Mouse (Mus musculus): ENCODE measurements around the gene Prkag2. TPM values are rescaled to one million over a fixed set of nuclear protein-coding genes. Genes with fewer than 3 reads are reported as not detected.

The Prkag2 gene
- total and polyA plus RNA-seq, 2 experiments from 2014 or later, result 62.4 to 112 TPM

DNA sequence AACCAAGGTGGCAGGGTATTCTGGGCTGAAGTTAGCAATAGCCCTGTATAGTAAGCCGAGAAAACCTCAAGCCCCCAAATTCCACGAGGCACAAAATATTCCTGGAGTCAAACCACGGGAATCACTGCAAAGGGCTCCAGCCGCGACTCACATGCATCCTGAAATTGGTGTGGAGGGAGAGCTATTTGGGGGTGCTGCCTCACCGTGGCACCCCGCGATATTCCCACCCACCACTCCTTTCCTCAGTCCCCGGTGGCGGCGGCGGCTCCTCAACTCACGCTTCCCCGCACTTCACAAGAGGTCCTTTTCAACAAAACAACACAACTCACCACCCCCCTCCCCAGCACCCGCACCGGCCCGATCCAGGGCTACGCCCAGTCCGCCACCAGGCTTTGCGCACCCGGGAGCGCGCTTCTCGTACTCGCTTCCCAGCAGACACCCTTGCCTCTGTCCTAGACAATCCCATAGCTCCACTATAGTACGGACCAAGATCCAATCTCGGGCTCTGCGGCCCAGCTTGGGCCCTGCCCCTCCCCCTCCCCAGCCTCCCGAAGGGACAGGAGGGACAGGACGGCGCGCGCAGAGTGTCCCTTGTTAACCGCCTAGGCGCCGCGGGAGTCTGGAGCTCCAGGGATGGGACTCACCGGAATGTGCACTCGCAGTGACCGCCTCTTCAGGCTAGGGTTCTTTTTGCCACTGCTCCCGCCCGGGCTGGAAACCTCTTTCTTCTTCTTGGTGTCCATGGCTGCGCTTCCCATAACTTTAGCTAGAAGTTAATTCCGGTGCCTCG, 880 bp downstream of the Prkag2 start:
- H3K27me3 ChIP-seq (ENCODE audit: insufficient read depth, low read length), result 0 out of 2 replicates have a peak, but pooled peaks cover 3% of the 10 kb centered on the region
- H3K4me2 ChIP-seq (ENCODE audit: low read depth), result peak overlapping the region; percentile 100
- WGBS, result 2% methylated on average over 45 of the region's 45 CpGs
- H3K36me3 ChIP-seq (ENCODE audit: insufficient read depth), result no peaks in the 10 kb centered on the region
- 0 out of 2 replicates have a peak, but pooled peaks cover 6% of the 10 kb centered on the region for H3K4me1 ChIP-seq (ENCODE audit: insufficient read depth)
- peak overlapping the region; percentile 54 for H3K4me3 ChIP-seq (ENCODE audit: low read depth, low read length)
- H3K9ac ChIP-seq, result peak overlapping the region; percentile 43
- no peak overlapping the region for H3K27ac ChIP-seq (ENCODE audit: low read depth, low read length)
- peak; percentile 67 for ATAC-seq
- TF ChIP-seq CTCF (IDR thresholded peaks at IDR 0.05; ENCODE audit: low read depth), result peak; percentile 43
- peak; percentile 46 for DNase-seq
- H3K9me3 ChIP-seq (ENCODE audit: low read length), result no peaks in the 10 kb centered on the region

- ATAC-seq, result no peak
These were observed 2.6 kb downstream of the Prkag2 start for GRCm38 (mm10) chr5:25097891-25098290.

DNA sequence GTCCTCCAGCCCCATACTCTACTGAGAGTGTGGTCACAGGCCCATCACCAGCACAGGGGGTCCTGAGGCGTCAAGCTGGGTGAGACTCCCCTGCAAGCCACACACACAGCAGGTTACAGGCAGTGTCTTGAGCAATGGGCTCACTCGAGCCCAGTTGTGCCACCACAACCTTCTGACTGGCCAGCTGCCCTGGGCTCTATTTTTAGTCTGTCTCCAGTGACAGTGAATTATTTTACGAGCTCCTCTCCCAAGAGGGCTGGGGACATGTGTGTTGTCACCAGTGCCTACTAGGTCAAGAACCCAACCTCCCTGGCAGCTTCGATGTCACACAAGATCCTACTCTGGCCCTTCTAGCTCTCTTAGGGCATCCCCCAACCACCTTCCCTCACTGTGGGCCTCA, 4.0 kb downstream of the Prkag2 start:
- 81% methylated on average over 4 of the region's 4 CpGs for WGBS
- H3K4me2 ChIP-seq (ENCODE audit: low read depth), result no peak overlapping the region

More at GRCm38 (mm10) chr5:25097891-25098290, 2.6 kb downstream of the Prkag2 start:
- H3K4me3 ChIP-seq (ENCODE audit: low read depth, low read length), result no peak overlapping the region
- H3K27ac ChIP-seq (ENCODE audit: low read depth, low read length), result no peak overlapping the region
- TF ChIP-seq CTCF (IDR thresholded peaks at IDR 0.05; ENCODE audit: low read depth), result no peak
- no peak for DNase-seq
- H3K36me3 ChIP-seq (ENCODE audit: insufficient read depth), result no peaks in the 10 kb centered on the region
- no peak overlapping the region for H3K4me2 ChIP-seq (ENCODE audit: low read depth)
- WGBS, result 80% methylated on average over 3 of the region's 3 CpGs
- H3K9me3 ChIP-seq (ENCODE audit: low read length), result no peaks in the 10 kb centered on the region
- H3K27me3 ChIP-seq (ENCODE audit: insufficient read depth, low read length), result 0 out of 2 replicates have a peak, but pooled peaks cover 3% of the 10 kb centered on the region
- no peak overlapping the region for H3K9ac ChIP-seq
- H3K4me1 ChIP-seq (ENCODE audit: insufficient read depth), result 0 out of 2 replicates have a peak, but pooled peaks cover 6% of the 10 kb centered on the region

DNA sequence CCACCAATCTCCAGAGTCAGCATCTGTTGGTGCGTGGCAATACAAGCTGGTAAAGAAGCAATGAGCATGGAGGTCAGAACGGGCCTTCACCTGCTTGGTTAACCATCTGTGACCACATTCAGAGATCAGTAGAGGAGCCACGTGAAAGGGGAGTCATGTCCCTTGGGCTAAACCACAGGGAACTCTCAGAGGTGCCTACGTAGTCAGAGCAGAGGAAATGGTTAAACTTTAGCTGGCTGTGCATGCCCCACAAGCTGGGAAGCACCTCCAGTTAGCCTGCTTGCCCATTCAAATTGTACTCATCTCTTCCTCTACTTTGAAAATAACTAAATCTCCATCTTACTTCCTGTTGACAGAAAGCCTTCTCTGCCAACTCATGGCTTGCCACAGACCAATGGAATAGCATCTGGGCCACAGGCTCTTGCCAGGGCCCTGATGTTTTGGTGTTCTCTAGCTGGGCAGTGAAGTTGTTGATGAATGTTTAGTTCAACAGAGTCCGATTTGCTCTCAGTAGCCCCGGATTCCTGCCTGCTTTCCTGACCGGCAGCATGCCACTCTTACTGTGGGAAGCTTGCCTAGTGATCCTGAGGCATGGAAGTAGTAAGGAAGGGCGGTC, 7.7 kb downstream of the Prkag2 start:
- Histone ChIP-seq H3K27me3 (ENCODE audit: insufficient read depth, low read length) (no peaks in the 10 kb centered on the region), H3K4me1 (ENCODE audit: insufficient read depth) (no peaks in the 10 kb centered on the region), H3K27ac (ENCODE audit: low read depth, low read length) (no peak overlapping the region), H3K36me3 (ENCODE audit: insufficient read depth) (no peaks in the 10 kb centered on the region), H3K4me3 (ENCODE audit: low read depth, low read length) (no peak overlapping the region), H3K4me2 (ENCODE audit: low read depth) (no peak overlapping the region), H3K9ac (no peak overlapping the region), H3K9me3 (ENCODE audit: low read length) (no peaks in the 10 kb centered on the region)
- DNase-seq, result no peak
- ATAC-seq, result no peak
- TF ChIP-seq CTCF (IDR thresholded peaks at IDR 0.05; ENCODE audit: low read depth), result no peak
- WGBS, result 83% methylated on average over 8 of the region's 8 CpGs

More for the DNA sequence above, 4.0 kb downstream of the Prkag2 start:
- Histone ChIP-seq H3K4me1 (ENCODE audit: insufficient read depth) (0 out of 2 replicates have a peak, but pooled peaks cover 6% of the 10 kb centered on the region), H3K9me3 (ENCODE audit: low read length) (no peaks in the 10 kb centered on the region), H3K4me3 (ENCODE audit: low read depth, low read length) (no peak overlapping the region), H3K27me3 (ENCODE audit: insufficient read depth, low read length) (0 out of 2 replicates have a peak, but pooled peaks cover 3% of the 10 kb centered on the region), H3K27ac (ENCODE audit: low read depth, low read length) (no peak overlapping the region), H3K36me3 (ENCODE audit: insufficient read depth) (no peaks in the 10 kb centered on the region), H3K9ac (no peak overlapping the region)
- TF ChIP-seq CTCF (IDR thresholded peaks at IDR 0.05; ENCODE audit: low read depth), result no peak
- ATAC-seq (no peak), DNase-seq (no peak)

- TF ChIP-seq CTCF (IDR thresholded peaks at IDR 0.05; ENCODE audit: low read depth), result no peak
- WGBS, result 69% methylated on average over 6 of the region's 6 CpGs
- Histone ChIP-seq H3K4me1 (ENCODE audit: insufficient read depth) (no peaks in the 10 kb centered on the region), H3K4me2 (ENCODE audit: low read depth) (no peak overlapping the region), H3K9ac (no peak overlapping the region), H3K9me3 (ENCODE audit: low read length) (no peaks in the 10 kb centered on the region), H3K27me3 (ENCODE audit: insufficient read depth, low read length) (no peaks in the 10 kb centered on the region), H3K27ac (ENCODE audit: low read depth, low read length) (no peak overlapping the region), H3K4me3 (ENCODE audit: low read depth, low read length) (no peak overlapping the region), H3K36me3 (ENCODE audit: insufficient read depth) (no peaks in the 10 kb centered on the region)
- ATAC-seq, result peak; percentile 44; the same call in 1 of the 2 replicates
- no peak for DNase-seq
These were observed 11.0 kb downstream of the Prkag2 start for GRCm38 (mm10) chr5:25089258-25089972.

DNA sequence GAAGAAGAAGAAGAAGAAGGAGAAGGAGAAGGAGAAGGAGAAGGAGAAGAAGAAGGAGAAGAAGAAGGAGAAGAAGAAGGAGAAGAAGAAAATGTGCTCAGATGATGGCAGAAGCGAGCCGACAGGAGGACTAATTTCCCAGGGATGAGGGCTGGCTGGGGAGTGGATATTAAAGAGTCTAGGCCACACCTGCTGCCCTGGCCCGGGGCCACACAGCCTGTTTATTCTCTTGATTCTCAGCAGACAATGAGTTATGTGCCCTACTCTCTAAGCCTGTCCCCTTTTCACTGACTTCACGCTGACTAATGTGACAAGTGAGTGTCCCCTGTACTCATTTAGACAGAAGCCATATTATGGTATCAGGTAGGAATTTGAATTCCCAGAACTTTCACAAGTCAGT, 11.8 kb downstream of the Prkag2 start:
- no peak for DNase-seq
- no peak for ATAC-seq
- WGBS, result 67% methylated on average over 4 of the region's 4 CpGs

More for the DNA sequence above, 11.8 kb downstream of the Prkag2 start:
- H3K9me3 ChIP-seq (ENCODE audit: low read length), result no peaks in the 10 kb centered on the region
- H3K4me2 ChIP-seq (ENCODE audit: low read depth), result no peak overlapping the region
- TF ChIP-seq CTCF (IDR thresholded peaks at IDR 0.05; ENCODE audit: low read depth), result no peak
- no peaks in the 10 kb centered on the region for H3K27me3 ChIP-seq (ENCODE audit: insufficient read depth, low read length)
- H3K9ac ChIP-seq, result no peak overlapping the region
- no peak overlapping the region for H3K27ac ChIP-seq (ENCODE audit: low read depth, low read length)
- H3K4me1 ChIP-seq (ENCODE audit: insufficient read depth), result no peaks in the 10 kb centered on the region
- H3K4me3 ChIP-seq (ENCODE audit: low read depth, low read length), result no peak overlapping the region
- no peaks in the 10 kb centered on the region for H3K36me3 ChIP-seq (ENCODE audit: insufficient read depth)
